Mouse (Mus musculus) midbrain, embryonic 11.5 days (tissue): ENCODE results near the gene Slf2. TPM values are rescaled to one million over a fixed set of nuclear protein-coding genes. Genes with fewer than 3 reads are reported as not detected.

Experiments used
- polyA plus RNA-seq: library from polyadenylated mRNA; unstranded; fragments of >200 nt; fragmentation: Nextera tagmentation; extraction: Ambion mirVana; gene quantifications from 2 replicates; pipeline ENCODE4 v1.2.1, GENCODE M21; 2014

The Slf2 gene
- polyA plus RNA-seq, 1 experiment from 2014 or later = 38.7 TPM

Other genes starting within 250 kb of the Slf2 start
- 0.34 and 0.57 TPM in 2 replicates for gene Pax2, start 175.1 kb upstream of the Slf2 start, polyA plus RNA-seq
- 4.4 and 4.7 TPM in 2 replicates for gene Sema4g, start 58.0 kb downstream of the Slf2 start, polyA plus RNA-seq
- gene Twnk, start 74.5 kb downstream of the Slf2 start, polyA plus RNA-seq = 13.8 and 14.2 TPM in 2 replicates
- gene Mrpl43, start 75.3 kb downstream of the Slf2 start, polyA plus RNA-seq = 67.3 and 69.6 TPM in 2 replicates
- 35.7 and 44.1 TPM in 2 replicates for gene Lzts2, start 83.3 kb downstream of the Slf2 start, polyA plus RNA-seq
- gene Pdzd7, start 114.6 kb downstream of the Slf2 start, polyA plus RNA-seq = 0.17 and 0.19 TPM in 2 replicates
- 17.7 and 20.4 TPM in 2 replicates for gene Sfxn3, start 116.4 kb downstream of the Slf2 start, polyA plus RNA-seq
- gene Kazald1, start 144.1 kb downstream of the Slf2 start, polyA plus RNA-seq = 0.38 and 0.39 TPM in 2 replicates
- gene Tlx1, start 219.5 kb downstream of the Slf2 start, polyA plus RNA-seq = 0.27 and 0.32 TPM in 2 replicates